Mouse (Mus musculus) hindbrain, embryonic 14.5 days (tissue): Measurements from ENCODE around the gene Slc10a1. TPM values are rescaled to one million over a fixed set of nuclear protein-coding genes. Genes with fewer than 3 reads are reported as not detected.
A peak's percentile ranks its signal among the peaks of the same experiment; 100 is the strongest.
"Not testable (repeated sequence)": the region's sequence is repeated elsewhere in the genome, so short reads cannot be mapped to it uniquely, and the experiment has no call there.

Experiments
- ATAC-seq: fragments of 200-750 bp; cut with Nextera tagmentation; 2 replicates; pipeline ENCODE4 v1.8.0; 2017; ENCODE audit warnings: moderate number of reproducible peaks, mild to moderate bottlenecking, moderate TSS enrichment, moderate library complexity; ENCODE audit not compliant: low FRiP score
- DNase-seq: peaks from one replicate; pipeline ENCODE4 v3.0.0-alpha.2; 2015; ENCODE audit warnings: low spot score
- H3K27ac ChIP-seq: fragments of 300-500 bp; sonication (generic); 2 replicates; pipeline ENCODE4 v1.5.1; 2014; ENCODE audit warnings: mild to moderate bottlenecking, moderate library complexity
- H3K27me3 ChIP-seq: fragments of 300-500 bp; sonication (generic); 2 replicates; pipeline ENCODE4 v1.6.1; 2014; ENCODE audit warnings: mild to moderate bottlenecking, low read length, mixed read lengths; ENCODE audit not compliant: control insufficient read depth, insufficient read depth
- H3K36me3 ChIP-seq: fragments of 300-500 bp; sonication (generic); replicated peaks from 2 replicates; pipeline ENCODE4 v1.6.1; 2014; ENCODE audit not compliant: control insufficient read depth, insufficient read depth
- H3K4me1 ChIP-seq: fragments of 300-500 bp; sonication (generic); replicated peaks from 2 replicates; pipeline ENCODE4 v1.6.1; 2014; ENCODE audit warnings: antibody characterized with exemption, low read length, mixed read lengths; ENCODE audit not compliant: control insufficient read depth, insufficient read depth
- H3K4me2 ChIP-seq: fragments of 300-500 bp; sonication (generic); replicated peaks from 2 replicates; pipeline ENCODE4 v1.6.1; 2014; ENCODE audit warnings: mild to moderate bottlenecking, moderate library complexity
- H3K4me3 ChIP-seq: fragments of 300-500 bp; sonication (generic); replicated peaks from 2 replicates; pipeline ENCODE4 v1.5.1; 2014; ENCODE audit warnings: mild to moderate bottlenecking, low read length
- H3K9ac ChIP-seq: fragments of 300-500 bp; sonication (generic); 2 replicates; pipeline ENCODE4 v1.6.1; 2014
- H3K9me3 ChIP-seq: fragments of 300-500 bp; sonication (generic); 2 replicates; pipeline ENCODE4 v1.6.1; 2016; ENCODE audit warnings: low read length; ENCODE audit not compliant: control insufficient read depth
- WGBS: fragments of 180-500 bp; shearing (Covaris S2); extraction: QIAGEN DNeasy Blood & Tissue Kit; methylation state at CpG from one replicate; pipeline ENCODE4 v1.1.7; 2014; 5-methylcytosine and 5-hydroxymethylcytosine counted together
- polyA plus RNA-seq: library from polyadenylated mRNA; unstranded; fragments of >200 nt; fragmentation: Nextera tagmentation; extraction: Ambion mirVana; gene quantifications from 2 replicates; pipeline ENCODE4 v1.2.1, GENCODE M21; 2014

The Slc10a1 gene
- polyA plus RNA-seq, 1 experiment from 2014 or later = 0.55 TPM

DNA sequence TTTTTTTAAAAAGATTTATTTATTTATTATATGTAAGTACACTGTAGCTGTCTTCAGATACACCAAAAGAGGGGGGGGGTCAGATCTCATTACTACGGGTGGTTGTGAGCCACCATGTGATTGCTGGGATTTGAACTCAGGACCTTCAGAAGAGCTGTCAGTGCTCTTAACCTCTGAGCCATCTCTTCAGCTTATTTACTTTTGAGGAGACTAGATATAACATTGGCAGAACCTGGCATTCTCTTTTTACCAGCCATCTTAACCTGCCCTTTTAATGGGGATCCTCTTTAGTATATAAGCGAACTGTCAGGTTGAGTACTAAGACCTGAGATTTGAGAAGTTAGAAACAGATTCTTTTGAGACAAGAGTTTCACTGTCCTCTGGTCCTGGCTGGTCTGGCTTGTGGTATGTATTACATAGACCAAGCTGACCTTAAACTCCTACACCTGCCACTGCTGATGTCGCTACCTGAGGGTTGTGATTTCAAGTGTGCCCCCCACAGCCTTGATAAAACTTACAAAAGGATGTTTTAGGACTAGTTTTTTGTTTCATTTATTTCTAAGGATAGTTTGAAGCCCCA is 16.8 kb downstream of the Slc10a1 start:
- Histone ChIP-seq H3K4me2 (no peak overlapping the region), H3K27ac (no peak overlapping the region), H3K9ac (no peak overlapping the region), H3K4me3 (no peak overlapping the region), H3K36me3 (peaks cover 92% of the 10 kb centered on the region), H3K4me1 (peaks cover 6% of the 10 kb centered on the region; the same call in 1 of the 2 replicates), H3K9me3 (no peaks in the 10 kb centered on the region), H3K27me3 (no peaks in the 10 kb centered on the region)
- ATAC-seq (no peak), DNase-seq (no peak)
- WGBS = 98% methylated on average over 3 of the region's 3 CpGs

DNA sequence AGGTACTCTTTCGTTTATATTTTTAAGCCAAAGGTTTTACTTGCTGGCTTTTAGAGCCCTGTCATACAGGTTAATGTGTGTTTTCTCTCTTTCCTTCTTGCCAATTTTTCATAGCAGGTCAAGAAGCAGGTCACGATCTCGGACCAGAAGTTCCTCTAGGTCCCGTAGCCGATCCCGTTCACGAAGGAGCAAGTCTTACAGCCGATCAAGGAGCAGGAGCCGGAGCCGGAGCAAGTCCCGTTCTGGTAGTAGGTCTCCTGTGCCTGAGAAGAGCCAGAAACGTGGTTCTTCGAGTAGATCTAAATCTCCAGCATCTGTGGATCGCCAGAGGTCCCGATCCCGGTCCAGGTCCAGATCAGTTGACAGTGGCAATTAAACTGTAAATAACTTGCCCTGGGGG is 18.9 kb downstream of the Slc10a1 start:
- DNase-seq, ATAC-seq, H3K27ac ChIP-seq, H3K4me2 ChIP-seq, H3K4me3 ChIP-seq, H3K9ac ChIP-seq, H3K9me3 ChIP-seq, H3K27me3 ChIP-seq: not testable (repeated sequence)
- peaks cover 10% of the 10 kb centered on the region; the same call in 1 of the 2 replicates for H3K4me1 ChIP-seq
- 96% methylated on average over 14 of the region's 16 CpGs for WGBS
- peaks cover 73% of the 10 kb centered on the region for H3K36me3 ChIP-seq

DNA sequence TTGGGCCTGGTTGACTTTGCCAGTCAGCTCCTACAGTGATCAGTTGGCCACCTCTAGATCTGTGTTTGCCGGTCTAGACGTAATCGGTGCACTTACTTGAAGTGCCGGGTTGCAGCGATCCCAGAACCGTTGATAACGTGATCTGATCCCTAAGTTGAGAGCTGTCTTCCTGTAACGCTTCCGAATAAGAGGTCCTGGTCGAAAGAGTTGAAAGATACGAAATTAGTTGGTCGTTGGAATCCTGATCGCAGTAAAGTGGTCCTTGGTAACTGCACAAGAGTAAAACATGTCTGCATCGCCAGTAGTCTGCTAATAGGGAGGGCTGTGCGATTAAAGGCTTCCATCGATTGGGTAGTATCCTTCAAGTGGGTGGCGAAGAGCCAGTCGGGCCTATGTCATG is 20.3 kb downstream of the Slc10a1 start:
- H3K27ac ChIP-seq = no peak overlapping the region
- H3K27me3 ChIP-seq = no peaks in the 10 kb centered on the region
- H3K36me3 ChIP-seq = peaks cover 59% of the 10 kb centered on the region
- WGBS = 96% methylated on average over 18 of the region's 18 CpGs
- no peak for ATAC-seq
- no peak for DNase-seq
- H3K4me1 ChIP-seq = peaks cover 10% of the 10 kb centered on the region; the same call in 1 of the 2 replicates
- H3K4me2 ChIP-seq = no peak overlapping the region
- no peak overlapping the region for H3K4me3 ChIP-seq
- H3K9ac ChIP-seq = no peak overlapping the region
- no peaks in the 10 kb centered on the region for H3K9me3 ChIP-seq

DNA sequence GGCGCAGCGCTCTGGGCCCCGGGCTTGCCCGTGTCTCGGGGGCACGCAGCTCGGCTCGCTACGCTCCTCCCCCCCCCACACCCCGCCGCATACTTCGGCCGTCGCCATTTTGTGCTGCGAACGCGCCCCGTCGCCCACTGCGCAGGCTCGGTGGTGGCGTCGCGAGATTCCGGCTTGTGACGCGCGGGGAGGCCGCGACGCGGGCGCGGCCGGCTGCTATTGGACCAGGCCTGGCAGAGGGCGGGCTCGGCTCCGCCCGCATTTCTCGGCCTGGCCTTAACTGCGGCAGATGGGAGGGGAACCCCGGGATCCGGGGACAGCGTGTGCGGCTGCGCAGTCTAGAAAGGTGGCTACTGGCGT is 22.5 kb downstream of the Slc10a1 start:
- H3K4me1 ChIP-seq = peaks cover 10% of the 10 kb centered on the region; the same call in 1 of the 2 replicates
- H3K4me2 ChIP-seq = peak overlapping the region; percentile 63
- peak overlapping the region; percentile 80 for H3K9ac ChIP-seq
- H3K27me3 ChIP-seq = no peaks in the 10 kb centered on the region
- ATAC-seq = peak; percentile 97
- peak overlapping the region; percentile 74 for H3K4me3 ChIP-seq
- H3K36me3 ChIP-seq = peaks cover 37% of the 10 kb centered on the region
- DNase-seq = peak; percentile 97
- H3K9me3 ChIP-seq = no peaks in the 10 kb centered on the region
- H3K27ac ChIP-seq = peak overlapping the region; percentile 92
- under 1% methylated on average over 46 of the region's 47 CpGs for WGBS

DNA sequence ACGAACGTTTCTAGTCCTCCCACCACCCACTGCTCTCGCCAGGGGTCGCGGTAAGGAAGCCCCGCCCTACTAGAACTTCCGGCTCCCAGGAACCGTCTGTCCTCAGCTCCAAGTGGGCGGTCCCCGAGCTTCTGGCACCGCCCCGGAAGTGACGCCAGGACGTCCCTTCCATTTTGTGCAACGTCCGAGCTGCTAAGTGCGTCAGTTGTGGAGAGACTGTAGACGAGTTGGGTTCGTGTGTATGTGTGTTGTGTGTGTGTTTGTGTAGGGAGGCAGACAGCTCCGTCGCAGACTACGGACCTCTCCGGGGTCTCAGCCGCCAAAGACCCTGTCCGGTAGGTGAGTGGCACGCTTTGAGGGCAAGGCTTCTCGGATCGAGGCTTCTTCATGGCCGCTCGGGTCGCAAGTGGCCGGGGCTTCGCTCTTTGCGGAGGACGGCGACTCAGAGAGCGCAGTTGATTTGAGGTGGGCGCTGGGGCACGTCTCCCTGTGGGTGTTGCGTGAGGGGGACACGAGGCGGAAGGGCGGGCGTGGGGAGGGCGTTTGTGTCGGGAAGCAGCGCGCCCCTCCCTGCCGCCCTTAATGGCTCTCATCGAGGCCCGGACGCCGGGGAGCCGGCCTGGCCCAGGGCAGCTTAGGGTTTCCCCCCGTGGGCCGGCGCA is 23.0 kb downstream of the Slc10a1 start, which contains the start of gene Srsf5:
Srsf5 (plus strand) TSS at position 171 of the 662 bp plus-strand sequence.
- H3K4me2 ChIP-seq = peak within 1 kb of the TSS; percentile 63
- peaks cover 10% of the 10 kb centered on the region; the same call in 1 of the 2 replicates for H3K4me1 ChIP-seq
- H3K4me3 ChIP-seq = peak within 1 kb of the TSS; percentile 74
- H3K27me3 ChIP-seq = no peaks in the 10 kb centered on the region
- ATAC-seq (peak; percentile 92), DNase-seq (peak; percentile 99)
- under 1% methylated on average over 56 of the region's 57 CpGs for WGBS
- peak within 1 kb of the TSS; percentile 80 for H3K9ac ChIP-seq
- peaks cover 32% of the 10 kb centered on the region for H3K36me3 ChIP-seq
- no peaks in the 10 kb centered on the region for H3K9me3 ChIP-seq
- H3K27ac ChIP-seq = peak within 1 kb of the TSS; percentile 92

DNA sequence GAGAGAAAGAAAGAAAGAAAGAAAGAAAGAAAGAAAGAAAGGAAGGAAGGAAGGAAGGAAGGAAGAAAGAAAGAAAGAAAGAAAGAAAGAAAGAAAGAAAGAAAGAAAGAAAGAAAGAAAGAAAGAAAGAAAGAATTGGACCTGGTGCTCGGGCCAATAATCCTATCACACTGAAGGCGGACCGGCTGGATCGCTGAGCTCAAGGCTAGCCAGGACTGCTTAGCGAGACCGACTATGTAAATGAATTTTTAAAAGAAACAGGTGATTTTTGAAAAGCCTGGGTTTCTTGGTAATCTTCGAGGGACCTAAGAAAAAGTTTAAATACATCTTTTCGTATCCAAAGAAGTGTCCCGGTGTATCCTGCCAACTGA is 23.6 kb downstream of the Slc10a1 start:
- H3K27me3 ChIP-seq, DNase-seq: not testable (repeated sequence)
- peak overlapping the region; percentile 92 for H3K27ac ChIP-seq

DNA sequence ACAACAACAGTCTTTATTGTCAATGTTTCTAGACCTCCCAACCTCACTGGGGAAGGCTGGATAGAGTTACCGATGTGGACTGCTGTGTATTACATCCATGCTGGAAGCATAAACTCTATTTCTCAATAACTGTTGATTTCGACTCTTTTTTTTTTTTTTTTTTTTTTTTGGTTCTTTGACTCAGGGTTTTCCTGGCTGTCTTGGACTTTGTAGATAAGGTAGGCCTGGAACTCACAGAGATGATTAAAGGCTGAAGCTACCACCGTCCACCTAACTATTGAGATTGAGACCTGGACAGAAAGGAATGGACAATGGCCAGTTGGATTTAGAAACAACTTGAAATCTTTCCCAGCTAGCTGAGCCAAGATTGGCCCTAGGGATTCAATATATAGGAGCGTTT is 24.3 kb downstream of the Slc10a1 start:
- Histone ChIP-seq H3K9me3 (no peaks in the 10 kb centered on the region), H3K9ac (no peak overlapping the region), H3K4me2 (peak overlapping the region; percentile 46; the same call in 1 of the 2 replicates), H3K36me3 (peaks cover 24% of the 10 kb centered on the region), H3K27me3 (no peaks in the 10 kb centered on the region), H3K4me1 (peaks cover 10% of the 10 kb centered on the region; the same call in 1 of the 2 replicates), H3K4me3 (no peak overlapping the region), H3K27ac (no peak overlapping the region)
- DNase-seq = no peak
- 98% methylated on average over 4 of the region's 4 CpGs for WGBS
- no peak for ATAC-seq

More for the DNA sequence above, 23.6 kb downstream of the Slc10a1 start:
- WGBS = 1% methylated on average over 9 of the region's 9 CpGs
- Histone ChIP-seq H3K36me3 (peaks cover 31% of the 10 kb centered on the region), H3K9ac (peak overlapping the region; percentile 80), H3K4me1 (peaks cover 10% of the 10 kb centered on the region; the same call in 1 of the 2 replicates), H3K4me2 (peak overlapping the region; percentile 46), H3K4me3 (peak overlapping the region; percentile 74)
- ATAC-seq = peak; percentile 46; the same call in 1 of the 2 replicates
- not testable (repeated sequence) for H3K9me3 ChIP-seq

DNA sequence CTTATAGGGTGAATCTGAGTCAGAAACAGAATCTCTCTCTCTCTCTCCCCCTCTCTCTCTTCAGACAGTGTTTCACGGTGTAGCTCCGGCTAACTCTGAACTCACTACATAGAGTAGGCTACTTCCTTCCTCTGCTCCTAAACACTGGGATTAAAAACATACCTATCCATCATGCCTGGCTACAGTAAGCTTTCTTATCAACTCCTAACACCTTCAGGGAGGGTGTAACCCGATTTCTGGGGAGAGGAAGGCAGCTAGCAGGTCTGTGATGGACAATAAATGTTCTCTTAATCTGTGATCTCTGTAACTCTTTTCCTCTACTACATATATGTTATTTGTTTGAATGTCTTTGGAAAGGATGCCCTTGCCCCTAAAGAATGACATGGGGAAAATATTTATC is 25.1 kb downstream of the Slc10a1 start:
- DNase-seq (no peak), ATAC-seq (no peak)
- no peak overlapping the region for H3K9ac ChIP-seq
- H3K36me3 ChIP-seq = peaks cover 17% of the 10 kb centered on the region
- H3K4me2 ChIP-seq = no peak overlapping the region
- H3K4me3 ChIP-seq = no peak overlapping the region
- H3K27me3 ChIP-seq = no peaks in the 10 kb centered on the region
- WGBS = 89% methylated on average over 3 of the region's 3 CpGs
- no peaks in the 10 kb centered on the region for H3K9me3 ChIP-seq
- H3K27ac ChIP-seq = no peak overlapping the region
- peaks cover 10% of the 10 kb centered on the region; the same call in 1 of the 2 replicates for H3K4me1 ChIP-seq

DNA sequence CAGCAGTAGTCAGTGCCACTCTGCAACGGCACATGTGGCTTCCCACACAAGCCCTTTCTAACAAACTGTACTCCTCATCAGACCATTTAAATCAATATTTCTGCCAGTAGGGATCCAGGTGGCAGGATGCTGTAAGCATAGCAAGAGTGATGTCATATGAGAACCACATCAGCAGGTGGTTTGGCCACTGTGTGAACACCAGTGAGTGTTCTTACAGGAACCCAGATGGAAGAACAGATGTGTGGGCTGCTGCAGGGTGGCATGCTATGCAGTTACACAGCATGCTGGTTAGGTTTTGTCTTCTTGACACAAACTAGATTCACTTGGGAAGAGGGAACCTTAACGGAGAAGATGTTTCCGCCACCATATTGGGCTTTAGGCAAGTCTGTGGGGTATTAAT is 26.6 kb downstream of the Slc10a1 start:
- ATAC-seq = no peak
- WGBS = 92% methylated on average over 3 of the region's 3 CpGs
- Histone ChIP-seq H3K4me3 (no peak overlapping the region), H3K4me2 (no peak overlapping the region), H3K9ac (no peak overlapping the region), H3K27ac (no peak overlapping the region), H3K27me3 (no peaks in the 10 kb centered on the region), H3K9me3 (no peaks in the 10 kb centered on the region), H3K4me1 (peaks cover 6% of the 10 kb centered on the region; the same call in 1 of the 2 replicates), H3K36me3 (peaks cover 3% of the 10 kb centered on the region)
- DNase-seq = no peak
